Mouse (Mus musculus): ENCODE data around the gene Metrnl. TPM values are rescaled to one million over a fixed set of nuclear protein-coding genes. Genes with fewer than 3 reads are reported as not detected.

Gene Metrnl
- polyA plus RNA-seq, 1 experiment from 2014 or later = 10.1 TPM

DNA sequence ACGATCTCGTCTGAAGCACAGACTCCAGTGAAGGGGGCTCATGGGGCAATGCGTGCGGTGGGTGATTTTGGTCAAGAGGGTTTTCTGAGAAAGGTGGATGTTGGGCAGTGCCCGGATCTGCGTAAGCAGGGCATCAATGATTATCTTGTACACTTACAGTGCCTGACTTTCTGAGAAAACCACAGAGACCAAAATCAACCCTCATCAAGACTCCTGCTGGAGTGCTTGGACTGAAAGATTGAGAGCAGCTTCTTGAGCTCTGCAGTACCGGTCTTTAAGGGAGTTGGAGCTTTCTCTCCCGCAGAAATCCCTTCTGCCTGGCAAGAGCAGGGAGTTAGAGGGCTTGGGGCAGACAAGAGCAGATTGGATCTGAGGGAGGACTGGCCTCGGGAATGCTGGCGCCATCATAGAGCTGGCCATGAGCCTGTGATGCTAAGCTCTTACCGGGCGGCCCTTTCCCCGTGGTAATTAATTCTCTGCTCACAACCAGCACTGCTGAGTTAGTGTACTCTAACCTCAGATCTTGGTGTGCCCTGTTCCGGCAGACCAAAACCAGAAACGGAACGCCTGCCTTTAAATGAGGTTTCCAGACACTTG, 2.4 kb downstream of the Metrnl start:
- H3K27ac ChIP-seq (replicated peaks; ENCODE audit: low read depth, low read length) = no peak overlapping the region
- H3K4me3 ChIP-seq (ENCODE audit: low read depth, low read length) = peak overlapping the region; percentile 68
- ATAC-seq (replicated peaks; ENCODE audit: insufficient number of reproducible peaks, low FRiP score, low TSS enrichment, low read depth) = no peak
- 0 out of 2 replicates have a peak, but pooled peaks cover 3% of the 10 kb centered on the region for H3K4me1 ChIP-seq (ENCODE audit: control insufficient read depth, insufficient read depth, low read length)
- no peak overlapping the region for H3K9ac ChIP-seq (replicated peaks; ENCODE audit: low read length)
- H3K27me3 ChIP-seq (ENCODE audit: control insufficient read depth, insufficient read depth, low read length) = peaks cover 9% of the 10 kb centered on the region
- 15% methylated on average over 16 of the region's 16 CpGs for WGBS
- peak overlapping the region; percentile 99 for H3K4me2 ChIP-seq (ENCODE audit: low read depth, low read length)
- H3K36me3 ChIP-seq (replicated peaks; ENCODE audit: control insufficient read depth, insufficient read depth, low read depth, low read length) = no peaks in the 10 kb centered on the region
- DNase-seq (ENCODE audit: low spot score) = no peak
- H3K9me3 ChIP-seq (replicated peaks; ENCODE audit: control insufficient read depth, low read length) = no peaks in the 10 kb centered on the region

DNA sequence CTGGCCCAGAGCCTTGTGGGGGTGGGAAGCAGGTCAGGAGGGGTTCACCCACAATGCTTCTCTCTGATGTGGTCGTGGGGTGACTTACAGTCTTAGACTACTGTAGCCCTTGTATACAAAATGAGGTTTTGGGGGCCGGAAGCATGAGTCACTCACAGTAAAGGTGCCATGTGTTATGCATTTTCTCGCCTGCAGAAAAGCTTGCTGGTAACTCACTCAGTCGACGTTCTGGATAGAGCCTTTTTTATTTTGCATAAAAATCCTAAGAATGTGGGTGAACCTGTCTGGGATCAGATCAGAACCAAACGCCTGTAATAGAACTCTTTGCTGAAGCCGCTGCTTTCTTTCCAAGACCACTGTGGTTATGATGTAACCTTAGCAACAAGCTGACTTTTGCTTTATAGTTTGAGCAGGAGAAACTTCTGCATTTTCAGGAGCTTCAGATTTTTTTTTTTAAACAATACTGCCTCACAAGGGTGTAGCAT, 5.2 kb downstream of the Metrnl start:
- H3K27ac ChIP-seq (replicated peaks; ENCODE audit: low read depth, low read length) = no peak overlapping the region
- no peaks in the 10 kb centered on the region for H3K36me3 ChIP-seq (replicated peaks; ENCODE audit: control insufficient read depth, insufficient read depth, low read depth, low read length)
- no peak overlapping the region for H3K4me3 ChIP-seq (ENCODE audit: low read depth, low read length)
- H3K4me2 ChIP-seq (ENCODE audit: low read depth, low read length) = no peak overlapping the region
- no peak overlapping the region for H3K9ac ChIP-seq (replicated peaks; ENCODE audit: low read length)
- 0 out of 2 replicates have a peak, but pooled peaks cover 3% of the 10 kb centered on the region for H3K4me1 ChIP-seq (ENCODE audit: control insufficient read depth, insufficient read depth, low read length)
- DNase-seq (ENCODE audit: low spot score) (peak; percentile 61), ATAC-seq (replicated peaks; ENCODE audit: insufficient number of reproducible peaks, low FRiP score, low TSS enrichment, low read depth) (no peak)
- no peaks in the 10 kb centered on the region for H3K9me3 ChIP-seq (replicated peaks; ENCODE audit: control insufficient read depth, low read length)
- WGBS = 26% methylated on average over 7 of the region's 7 CpGs
- peaks cover 9% of the 10 kb centered on the region for H3K27me3 ChIP-seq (ENCODE audit: control insufficient read depth, insufficient read depth, low read length)

DNA sequence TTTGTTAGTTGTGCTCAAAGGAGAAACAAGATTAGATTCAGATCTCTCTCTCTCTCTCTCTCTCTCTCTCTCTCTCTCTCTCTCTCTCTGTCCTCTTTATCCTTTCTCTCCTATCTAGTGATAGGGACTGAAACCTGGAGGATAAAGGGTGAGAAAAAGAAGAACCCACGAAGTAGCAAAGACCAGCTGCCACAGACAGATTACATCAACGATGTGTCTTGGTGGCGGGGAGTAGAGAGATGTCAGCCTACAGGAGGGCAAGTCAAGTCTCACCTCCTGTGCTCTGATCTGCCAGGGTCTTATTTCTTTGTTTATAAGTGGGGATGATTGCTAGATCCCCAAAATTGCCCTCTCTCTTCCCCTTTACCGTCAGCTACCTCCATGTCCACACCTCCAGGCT, 7.9 kb downstream of the Metrnl start:
- Histone ChIP-seq H3K9me3 (replicated peaks; ENCODE audit: control insufficient read depth, low read length) (no peaks in the 10 kb centered on the region), H3K4me3 (ENCODE audit: low read depth, low read length) (no peak overlapping the region), H3K4me2 (ENCODE audit: low read depth, low read length) (no peak overlapping the region), H3K9ac (replicated peaks; ENCODE audit: low read length) (no peak overlapping the region), H3K36me3 (replicated peaks; ENCODE audit: control insufficient read depth, insufficient read depth, low read depth, low read length) (no peaks in the 10 kb centered on the region), H3K4me1 (ENCODE audit: control insufficient read depth, insufficient read depth, low read length) (no peaks in the 10 kb centered on the region), H3K27ac (replicated peaks; ENCODE audit: low read depth, low read length) (no peak overlapping the region), H3K27me3 (ENCODE audit: control insufficient read depth, insufficient read depth, low read length) (peaks cover 1% of the 10 kb centered on the region)
- DNase-seq (ENCODE audit: low spot score) (no peak), ATAC-seq (replicated peaks; ENCODE audit: insufficient number of reproducible peaks, low FRiP score, low TSS enrichment, low read depth) (no peak)
- WGBS = 76% methylated on average over 4 of the region's 4 CpGs

DNA sequence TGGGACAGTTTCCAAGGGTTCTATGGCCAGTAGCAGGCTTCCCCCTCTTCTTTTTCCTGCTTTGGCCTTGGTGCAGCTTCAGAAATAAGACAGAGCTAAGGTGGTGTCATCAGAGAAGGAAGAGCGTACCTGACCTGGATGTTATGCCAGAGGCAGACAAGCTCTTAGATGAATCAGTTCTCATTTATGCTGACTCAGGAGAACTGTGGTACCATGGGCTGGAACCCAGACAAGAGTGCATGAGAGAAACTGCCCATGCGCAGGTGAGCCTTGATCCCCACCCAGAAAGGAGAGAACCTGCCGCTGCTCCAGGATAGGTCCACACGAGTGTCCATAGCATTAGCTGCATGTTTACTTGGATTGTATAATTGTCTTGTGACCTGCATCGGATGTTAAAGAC, 8.9 kb downstream of the Metrnl start:
- H3K4me3 ChIP-seq (ENCODE audit: low read depth, low read length) = no peak overlapping the region
- no peaks in the 10 kb centered on the region for H3K4me1 ChIP-seq (ENCODE audit: control insufficient read depth, insufficient read depth, low read length)
- no peak for DNase-seq (ENCODE audit: low spot score)
- no peaks in the 10 kb centered on the region; the same call in 1 of the 2 replicates for H3K27me3 ChIP-seq (ENCODE audit: control insufficient read depth, insufficient read depth, low read length)
- no peak for ATAC-seq (replicated peaks; ENCODE audit: insufficient number of reproducible peaks, low FRiP score, low TSS enrichment, low read depth)
- no peaks in the 10 kb centered on the region for H3K36me3 ChIP-seq (replicated peaks; ENCODE audit: control insufficient read depth, insufficient read depth, low read depth, low read length)
- 95% methylated on average over 5 of the region's 5 CpGs for WGBS
- H3K9ac ChIP-seq (replicated peaks; ENCODE audit: low read length) = no peak overlapping the region
- H3K27ac ChIP-seq (replicated peaks; ENCODE audit: low read depth, low read length) = no peak overlapping the region
- H3K4me2 ChIP-seq (ENCODE audit: low read depth, low read length) = no peak overlapping the region
- H3K9me3 ChIP-seq (replicated peaks; ENCODE audit: control insufficient read depth, low read length) = no peaks in the 10 kb centered on the region

DNA sequence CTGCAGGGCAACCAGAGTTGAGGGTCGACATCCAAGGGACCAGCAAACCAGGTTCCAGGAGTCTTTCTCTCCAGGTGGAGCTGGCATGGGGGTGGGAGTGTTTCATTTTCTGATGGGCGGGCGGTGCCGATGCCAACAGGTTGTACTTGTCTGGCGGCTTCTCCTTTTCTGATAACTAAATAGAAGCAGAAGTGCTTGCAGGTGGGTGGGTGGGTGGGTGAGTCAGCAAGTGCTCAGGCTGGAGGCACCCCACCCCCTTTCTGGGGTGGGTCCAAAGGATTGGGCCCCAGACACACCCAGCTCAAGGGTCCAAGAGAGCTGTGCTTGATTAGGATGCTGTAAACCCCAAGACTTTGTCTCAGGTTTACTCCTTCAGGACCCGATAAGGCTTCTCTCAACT, 11.6 kb downstream of the Metrnl start:
- no peaks in the 10 kb centered on the region for H3K9me3 ChIP-seq (replicated peaks; ENCODE audit: control insufficient read depth, low read length)
- no peaks in the 10 kb centered on the region for H3K36me3 ChIP-seq (replicated peaks; ENCODE audit: control insufficient read depth, insufficient read depth, low read depth, low read length)
- 90% methylated on average over 6 of the region's 6 CpGs for WGBS
- no peak overlapping the region for H3K4me2 ChIP-seq (ENCODE audit: low read depth, low read length)
- ATAC-seq (replicated peaks; ENCODE audit: insufficient number of reproducible peaks, low FRiP score, low TSS enrichment, low read depth) = no peak
- DNase-seq (ENCODE audit: low spot score) = no peak
- no peaks in the 10 kb centered on the region for H3K4me1 ChIP-seq (ENCODE audit: control insufficient read depth, insufficient read depth, low read length)
- no peaks in the 10 kb centered on the region; the same call in 1 of the 2 replicates for H3K27me3 ChIP-seq (ENCODE audit: control insufficient read depth, insufficient read depth, low read length)
- no peak overlapping the region for H3K27ac ChIP-seq (replicated peaks; ENCODE audit: low read depth, low read length)
- H3K4me3 ChIP-seq (ENCODE audit: low read depth, low read length) = no peak overlapping the region
- no peak overlapping the region for H3K9ac ChIP-seq (replicated peaks; ENCODE audit: low read length)

DNA sequence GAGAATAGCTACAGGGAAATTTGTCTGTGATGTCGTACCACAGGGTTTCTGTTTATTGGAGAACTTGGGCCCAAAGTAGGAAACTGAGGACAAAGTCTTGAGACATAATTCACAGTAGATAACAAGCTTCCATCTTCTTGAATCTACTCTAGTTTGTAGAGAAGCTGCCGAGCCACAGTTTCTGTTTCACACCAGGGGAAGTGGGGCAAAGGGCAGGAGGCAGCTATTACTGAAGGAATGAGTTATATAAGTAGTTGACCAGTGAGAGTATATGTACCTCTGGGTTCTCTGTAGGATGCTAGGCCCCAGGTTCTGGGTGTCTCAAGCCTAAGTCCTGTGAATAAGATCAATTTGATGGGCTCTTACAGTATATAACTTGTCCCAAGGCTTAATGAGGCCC, 12.2 kb downstream of the Metrnl start:
- H3K9me3 ChIP-seq (replicated peaks; ENCODE audit: control insufficient read depth, low read length) = no peaks in the 10 kb centered on the region
- no peaks in the 10 kb centered on the region for H3K27me3 ChIP-seq (ENCODE audit: control insufficient read depth, insufficient read depth, low read length)
- no peak overlapping the region for H3K27ac ChIP-seq (replicated peaks; ENCODE audit: low read depth, low read length)
- no peak overlapping the region for H3K4me3 ChIP-seq (ENCODE audit: low read depth, low read length)
- DNase-seq (ENCODE audit: low spot score) (no peak), ATAC-seq (replicated peaks; ENCODE audit: insufficient number of reproducible peaks, low FRiP score, low TSS enrichment, low read depth) (no peak)
- H3K4me1 ChIP-seq (ENCODE audit: control insufficient read depth, insufficient read depth, low read length) = no peaks in the 10 kb centered on the region
- no peak overlapping the region for H3K4me2 ChIP-seq (ENCODE audit: low read depth, low read length)
- no peaks in the 10 kb centered on the region for H3K36me3 ChIP-seq (replicated peaks; ENCODE audit: control insufficient read depth, insufficient read depth, low read depth, low read length)
- no peak overlapping the region for H3K9ac ChIP-seq (replicated peaks; ENCODE audit: low read length)
- WGBS = 85% methylated on average over 2 of the region's 2 CpGs

DNA sequence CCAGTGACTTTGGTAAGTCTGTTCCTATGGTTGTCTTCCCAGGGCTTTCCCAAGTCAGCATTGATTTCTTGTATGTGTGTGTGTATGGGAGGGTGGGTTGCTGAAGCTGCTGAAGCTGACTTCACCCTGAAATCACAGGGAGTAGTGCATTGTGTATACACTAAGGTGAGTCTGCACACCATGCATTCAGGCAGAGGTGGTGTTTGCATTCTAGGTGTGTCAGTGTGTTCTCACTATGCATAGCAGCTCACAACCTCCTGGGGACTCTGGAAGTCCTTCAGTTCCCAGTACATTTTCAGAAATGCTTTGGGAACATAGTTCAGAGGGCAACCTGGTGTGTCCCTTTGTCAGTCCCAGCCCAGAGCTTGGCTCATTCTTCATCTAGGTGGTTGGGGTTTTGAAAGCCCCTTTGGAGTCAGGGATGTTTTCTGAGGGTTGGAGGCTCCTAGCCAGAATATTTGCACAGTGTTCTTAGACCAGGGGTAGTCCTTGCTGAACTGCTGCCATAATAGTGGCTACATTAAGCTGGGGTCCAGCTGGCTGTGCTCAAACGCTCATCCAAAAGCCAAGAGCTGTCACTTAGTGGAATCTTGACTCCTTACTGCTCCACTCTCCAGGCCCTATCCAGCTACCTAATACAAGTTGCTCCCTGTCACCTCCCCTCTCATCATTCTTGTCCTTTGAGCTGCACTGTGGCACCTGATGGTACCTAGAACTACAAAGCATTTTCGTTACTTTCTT, 13.6 kb downstream of the Metrnl start:
- no peaks in the 10 kb centered on the region for H3K36me3 ChIP-seq (replicated peaks; ENCODE audit: control insufficient read depth, insufficient read depth, low read depth, low read length)

DNA sequence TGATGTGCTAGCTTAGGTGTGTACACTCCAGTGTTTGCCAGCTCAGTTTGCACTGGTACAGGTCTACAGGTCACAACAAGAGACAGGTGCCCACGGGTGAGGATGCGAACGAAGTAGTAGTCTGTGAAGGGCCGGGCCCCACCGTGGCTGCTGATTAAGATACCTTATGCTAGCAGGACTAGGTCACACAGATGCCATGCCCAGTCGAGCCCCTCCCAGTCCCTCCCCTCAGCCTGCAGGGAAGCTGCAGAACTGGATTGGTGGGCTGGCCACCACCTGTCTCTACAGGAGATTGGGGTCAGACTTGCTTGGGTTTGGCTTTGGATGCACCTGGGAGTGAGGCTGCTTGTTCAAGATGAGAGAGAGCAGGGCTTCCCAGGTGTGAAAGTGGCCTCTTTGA, 16.4 kb downstream of the Metrnl start:
- no peak for DNase-seq (ENCODE audit: low spot score)
- ATAC-seq (replicated peaks; ENCODE audit: insufficient number of reproducible peaks, low FRiP score, low TSS enrichment, low read depth) = no peak; the same call in 1 of the 2 replicates
- no peak overlapping the region for H3K4me3 ChIP-seq (ENCODE audit: low read depth, low read length)
- H3K9me3 ChIP-seq (replicated peaks; ENCODE audit: control insufficient read depth, low read length) = no peaks in the 10 kb centered on the region
- WGBS = 48% methylated on average over 6 of the region's 6 CpGs
- H3K27ac ChIP-seq (replicated peaks; ENCODE audit: low read depth, low read length) = no peak overlapping the region
- H3K4me2 ChIP-seq (ENCODE audit: low read depth, low read length) = no peak overlapping the region
- H3K27me3 ChIP-seq (ENCODE audit: control insufficient read depth, insufficient read depth, low read length) = no peaks in the 10 kb centered on the region
- no peaks in the 10 kb centered on the region for H3K4me1 ChIP-seq (ENCODE audit: control insufficient read depth, insufficient read depth, low read length)
- no peaks in the 10 kb centered on the region for H3K36me3 ChIP-seq (replicated peaks; ENCODE audit: control insufficient read depth, insufficient read depth, low read depth, low read length)
- H3K9ac ChIP-seq (replicated peaks; ENCODE audit: low read length) = no peak overlapping the region

More for the DNA sequence above, 13.6 kb downstream of the Metrnl start:
- H3K27me3 ChIP-seq (ENCODE audit: control insufficient read depth, insufficient read depth, low read length) = no peaks in the 10 kb centered on the region
- ATAC-seq (replicated peaks; ENCODE audit: insufficient number of reproducible peaks, low FRiP score, low TSS enrichment, low read depth) (no peak), DNase-seq (ENCODE audit: low spot score) (no peak)
- no peaks in the 10 kb centered on the region for H3K9me3 ChIP-seq (replicated peaks; ENCODE audit: control insufficient read depth, low read length)
- no peak overlapping the region for H3K9ac ChIP-seq (replicated peaks; ENCODE audit: low read length)
- no peak overlapping the region for H3K4me2 ChIP-seq (ENCODE audit: low read depth, low read length)
- H3K4me3 ChIP-seq (ENCODE audit: low read depth, low read length) = no peak overlapping the region
- no peaks in the 10 kb centered on the region for H3K4me1 ChIP-seq (ENCODE audit: control insufficient read depth, insufficient read depth, low read length)
- H3K27ac ChIP-seq (replicated peaks; ENCODE audit: low read depth, low read length) = no peak overlapping the region
- WGBS = 88% methylated on average over 2 of the region's 2 CpGs

Measured in embryonic facial prominence, embryonic 11.5 days (tissue).